Mouse (Mus musculus): ENCODE measurements around the gene Matn4. TPM values are rescaled to one million over a fixed set of nuclear protein-coding genes. Genes with fewer than 3 reads are reported as not detected.

Matn4 gene
- polyA plus RNA-seq, 1 experiment from 2014 or later, result not detected

GRCm38 (mm10) chr2:164377478-164378426, 27.2 kb downstream of the Matn4 start:
- Histone ChIP-seq H3K4me1 (ENCODE audit: control insufficient read depth, insufficient read depth, low read length) (no peaks in the 10 kb centered on the region), H3K4me3 (replicated peaks; ENCODE audit: low read depth, low read length) (no peak overlapping the region), H3K9ac (replicated peaks; ENCODE audit: low read length) (no peak overlapping the region), H3K4me2 (ENCODE audit: low read length) (no peak overlapping the region), H3K27ac (replicated peaks; ENCODE audit: low read depth, low read length) (no peak overlapping the region), H3K27me3 (ENCODE audit: control insufficient read depth, insufficient read depth, low read length) (no peaks in the 10 kb centered on the region), H3K9me3 (ENCODE audit: control insufficient read depth, low read length) (no peaks in the 10 kb centered on the region), H3K36me3 (ENCODE audit: control insufficient read depth, insufficient read depth, low read length) (no peaks in the 10 kb centered on the region)
- 93% methylated on average over 15 of the region's 15 CpGs for WGBS
- ATAC-seq (ENCODE audit: low FRiP score, low TSS enrichment), result no peak
- no peak for DNase-seq

GRCm38 (mm10) chr2:164373187-164373586, 31.8 kb downstream of the Matn4 start:
- Histone ChIP-seq H3K36me3 (ENCODE audit: control insufficient read depth, insufficient read depth, low read length) (no peaks in the 10 kb centered on the region), H3K27me3 (ENCODE audit: control insufficient read depth, insufficient read depth, low read length) (no peaks in the 10 kb centered on the region), H3K9me3 (ENCODE audit: control insufficient read depth, low read length) (no peaks in the 10 kb centered on the region), H3K9ac (replicated peaks; ENCODE audit: low read length) (no peak overlapping the region), H3K4me1 (ENCODE audit: control insufficient read depth, insufficient read depth, low read length) (no peaks in the 10 kb centered on the region), H3K4me3 (replicated peaks; ENCODE audit: low read depth, low read length) (no peak overlapping the region), H3K27ac (replicated peaks; ENCODE audit: low read depth, low read length) (no peak overlapping the region), H3K4me2 (ENCODE audit: low read length) (no peak overlapping the region)
- DNase-seq, result no peak
- 61% methylated on average over 4 of the region's 4 CpGs for WGBS
- no peak for ATAC-seq (ENCODE audit: low FRiP score, low TSS enrichment)

GRCm38 (mm10) chr2:164372408-164373053, 32.4 kb downstream of the Matn4 start:
- no peaks in the 10 kb centered on the region for H3K4me1 ChIP-seq (ENCODE audit: control insufficient read depth, insufficient read depth, low read length)
- no peak overlapping the region for H3K4me2 ChIP-seq (ENCODE audit: low read length)
- ATAC-seq (ENCODE audit: low FRiP score, low TSS enrichment) (no peak), DNase-seq (no peak)
- H3K36me3 ChIP-seq (ENCODE audit: control insufficient read depth, insufficient read depth, low read length), result no peaks in the 10 kb centered on the region
- H3K27ac ChIP-seq (replicated peaks; ENCODE audit: low read depth, low read length), result no peak overlapping the region
- no peaks in the 10 kb centered on the region for H3K9me3 ChIP-seq (ENCODE audit: control insufficient read depth, low read length)
- no peak overlapping the region for H3K4me3 ChIP-seq (replicated peaks; ENCODE audit: low read depth, low read length)
- no peaks in the 10 kb centered on the region for H3K27me3 ChIP-seq (ENCODE audit: control insufficient read depth, insufficient read depth, low read length)
- 42% methylated on average over 3 of the region's 3 CpGs for WGBS
- no peak overlapping the region for H3K9ac ChIP-seq (replicated peaks; ENCODE audit: low read length)

- WGBS, result 85% methylated on average over 3 of the region's 3 CpGs
- DNase-seq (no peak), ATAC-seq (ENCODE audit: low FRiP score, low TSS enrichment) (no peak)
- Histone ChIP-seq H3K4me2 (ENCODE audit: low read length) (no peak overlapping the region), H3K4me1 (ENCODE audit: control insufficient read depth, insufficient read depth, low read length) (no peaks in the 10 kb centered on the region), H3K27ac (replicated peaks; ENCODE audit: low read depth, low read length) (no peak overlapping the region), H3K9me3 (ENCODE audit: control insufficient read depth, low read length) (no peaks in the 10 kb centered on the region), H3K9ac (replicated peaks; ENCODE audit: low read length) (no peak overlapping the region), H3K27me3 (ENCODE audit: control insufficient read depth, insufficient read depth, low read length) (no peaks in the 10 kb centered on the region), H3K4me3 (replicated peaks; ENCODE audit: low read depth, low read length) (no peak overlapping the region), H3K36me3 (ENCODE audit: control insufficient read depth, insufficient read depth, low read length) (no peaks in the 10 kb centered on the region)
These were observed 33.6 kb downstream of the Matn4 start for GRCm38 (mm10) chr2:164371371-164371770.

GRCm38 (mm10) chr2:164368620-164369105, 36.3 kb downstream of the Matn4 start:
- Histone ChIP-seq H3K36me3 (ENCODE audit: control insufficient read depth, insufficient read depth, low read length) (no peaks in the 10 kb centered on the region), H3K27ac (replicated peaks; ENCODE audit: low read depth, low read length) (no peak overlapping the region), H3K4me3 (replicated peaks; ENCODE audit: low read depth, low read length) (no peak overlapping the region), H3K4me2 (ENCODE audit: low read length) (no peak overlapping the region), H3K9me3 (ENCODE audit: control insufficient read depth, low read length) (no peaks in the 10 kb centered on the region), H3K9ac (replicated peaks; ENCODE audit: low read length) (no peak overlapping the region), H3K4me1 (ENCODE audit: control insufficient read depth, insufficient read depth, low read length) (no peaks in the 10 kb centered on the region), H3K27me3 (ENCODE audit: control insufficient read depth, insufficient read depth, low read length) (no peaks in the 10 kb centered on the region)
- WGBS, result 80% methylated on average over 6 of the region's 6 CpGs
- DNase-seq (no peak), ATAC-seq (ENCODE audit: low FRiP score, low TSS enrichment) (no peak)

GRCm38 (mm10) chr2:164366947-164367346, 38.0 kb downstream of the Matn4 start:
- Histone ChIP-seq H3K36me3 (ENCODE audit: control insufficient read depth, insufficient read depth, low read length) (no peaks in the 10 kb centered on the region), H3K4me3 (replicated peaks; ENCODE audit: low read depth, low read length) (no peak overlapping the region), H3K4me1 (ENCODE audit: control insufficient read depth, insufficient read depth, low read length) (no peaks in the 10 kb centered on the region), H3K27me3 (ENCODE audit: control insufficient read depth, insufficient read depth, low read length) (no peaks in the 10 kb centered on the region), H3K9ac (replicated peaks; ENCODE audit: low read length) (no peak overlapping the region), H3K9me3 (ENCODE audit: control insufficient read depth, low read length) (no peaks in the 10 kb centered on the region), H3K27ac (replicated peaks; ENCODE audit: low read depth, low read length) (no peak overlapping the region), H3K4me2 (ENCODE audit: low read length) (no peak overlapping the region)
- 80% methylated on average over 3 of the region's 3 CpGs for WGBS
- no peak for ATAC-seq (ENCODE audit: low FRiP score, low TSS enrichment)
- DNase-seq, result no peak

GRCm38 (mm10) chr2:164360974-164361657, 43.8 kb downstream of the Matn4 start:
- H3K27ac ChIP-seq (replicated peaks; ENCODE audit: low read depth, low read length), result no peak overlapping the region
- no peaks in the 10 kb centered on the region for H3K36me3 ChIP-seq (ENCODE audit: control insufficient read depth, insufficient read depth, low read length)
- no peak for DNase-seq
- 29% methylated on average over 13 of the region's 13 CpGs for WGBS
- no peaks in the 10 kb centered on the region for H3K9me3 ChIP-seq (ENCODE audit: control insufficient read depth, low read length)
- H3K4me2 ChIP-seq (ENCODE audit: low read length), result no peak overlapping the region
- H3K9ac ChIP-seq (replicated peaks; ENCODE audit: low read length), result no peak overlapping the region
- no peak for ATAC-seq (ENCODE audit: low FRiP score, low TSS enrichment)
- H3K4me3 ChIP-seq (replicated peaks; ENCODE audit: low read depth, low read length), result no peak overlapping the region
- 0 out of 2 replicates have a peak, but pooled peaks cover 2% of the 10 kb centered on the region for H3K4me1 ChIP-seq (ENCODE audit: control insufficient read depth, insufficient read depth, low read length)
- no peaks in the 10 kb centered on the region; the same call in 1 of the 2 replicates for H3K27me3 ChIP-seq (ENCODE audit: control insufficient read depth, insufficient read depth, low read length)

- Histone ChIP-seq H3K4me3 (replicated peaks; ENCODE audit: low read depth, low read length) (no peak overlapping the region), H3K4me1 (ENCODE audit: control insufficient read depth, insufficient read depth, low read length) (0 out of 2 replicates have a peak, but pooled peaks cover 2% of the 10 kb centered on the region), H3K27ac (replicated peaks; ENCODE audit: low read depth, low read length) (no peak overlapping the region), H3K9ac (replicated peaks; ENCODE audit: low read length) (no peak overlapping the region), H3K4me2 (ENCODE audit: low read length) (no peak overlapping the region), H3K9me3 (ENCODE audit: control insufficient read depth, low read length) (no peaks in the 10 kb centered on the region), H3K36me3 (ENCODE audit: control insufficient read depth, insufficient read depth, low read length) (no peaks in the 10 kb centered on the region), H3K27me3 (ENCODE audit: control insufficient read depth, insufficient read depth, low read length) (no peaks in the 10 kb centered on the region; the same call in 1 of the 2 replicates)
- ATAC-seq (ENCODE audit: low FRiP score, low TSS enrichment) (no peak), DNase-seq (no peak)
- WGBS, result 76% methylated on average over 5 of the region's 5 CpGs
These were observed 45.3 kb downstream of the Matn4 start for GRCm38 (mm10) chr2:164359668-164360067.

All from midbrain, embryonic 14.5 days (tissue).